Mouse (Mus musculus) effector memory CD4-positive, alpha-beta T cell, adult 7 months (primary cell): Measurements from ENCODE around the gene Inka2. TPM values are rescaled to one million over a fixed set of nuclear protein-coding genes. Genes with fewer than 3 reads are reported as not detected.

ENCODE experiments used
- polyA plus RNA-seq: library from polyadenylated mRNA; unstranded; fragments of 100-300 nt; shearing (Covaris generic); gene quantifications from one replicate; pipeline ENCODE4 v1.2.1, GENCODE M21; 2017

Inka2 gene
- 0.35 TPM for polyA plus RNA-seq

DNA sequence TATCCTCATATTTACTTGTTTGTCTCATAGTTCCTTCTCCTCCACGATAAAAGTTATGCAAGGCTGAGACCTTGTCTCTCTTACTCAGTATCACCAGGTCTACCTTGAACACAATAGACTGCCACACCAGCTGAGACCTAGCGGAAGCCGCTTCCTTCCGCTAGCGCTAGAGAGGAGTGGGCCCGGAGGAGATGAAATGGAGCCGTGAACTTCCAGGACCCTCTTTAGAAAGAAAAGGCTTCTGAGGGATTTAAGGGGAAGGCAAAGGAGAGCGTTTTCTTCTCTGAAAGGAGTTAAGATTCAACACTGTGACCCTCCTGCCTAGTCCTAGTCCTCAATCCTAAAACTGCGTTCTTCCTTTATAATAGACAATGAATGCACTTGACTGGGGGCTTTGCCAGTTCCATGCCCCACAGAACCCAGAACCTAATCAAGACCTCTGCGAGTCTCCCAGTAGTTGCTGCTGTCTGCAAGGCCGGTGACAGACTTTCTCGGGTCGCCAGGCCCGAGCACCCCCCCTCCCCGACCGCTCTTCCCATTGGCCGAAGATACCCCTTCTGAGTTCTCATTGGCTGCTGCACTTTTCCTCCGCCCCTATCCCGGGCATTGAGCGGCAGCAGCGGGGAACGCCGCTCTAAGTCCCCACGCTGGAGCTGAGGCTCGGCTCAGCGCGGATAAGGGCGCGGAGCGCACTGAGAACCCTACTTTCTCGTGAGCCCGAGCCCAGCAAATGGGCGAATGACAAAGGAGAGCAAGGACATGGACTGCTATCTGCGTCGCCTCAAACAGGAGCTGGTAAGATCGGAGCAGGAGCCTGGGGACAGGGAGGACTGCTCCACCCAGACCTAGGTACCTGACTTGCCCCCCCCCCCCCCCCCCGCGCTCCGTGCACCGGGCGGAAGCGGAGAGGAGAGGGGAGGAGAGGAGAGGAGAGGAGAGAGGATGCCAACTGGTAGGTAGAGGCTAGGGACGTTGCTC lies at the start of gene Inka2:
Inka2 (plus strand) TSS at position 569 of the 978 bp plus-strand sequence.

DNA sequence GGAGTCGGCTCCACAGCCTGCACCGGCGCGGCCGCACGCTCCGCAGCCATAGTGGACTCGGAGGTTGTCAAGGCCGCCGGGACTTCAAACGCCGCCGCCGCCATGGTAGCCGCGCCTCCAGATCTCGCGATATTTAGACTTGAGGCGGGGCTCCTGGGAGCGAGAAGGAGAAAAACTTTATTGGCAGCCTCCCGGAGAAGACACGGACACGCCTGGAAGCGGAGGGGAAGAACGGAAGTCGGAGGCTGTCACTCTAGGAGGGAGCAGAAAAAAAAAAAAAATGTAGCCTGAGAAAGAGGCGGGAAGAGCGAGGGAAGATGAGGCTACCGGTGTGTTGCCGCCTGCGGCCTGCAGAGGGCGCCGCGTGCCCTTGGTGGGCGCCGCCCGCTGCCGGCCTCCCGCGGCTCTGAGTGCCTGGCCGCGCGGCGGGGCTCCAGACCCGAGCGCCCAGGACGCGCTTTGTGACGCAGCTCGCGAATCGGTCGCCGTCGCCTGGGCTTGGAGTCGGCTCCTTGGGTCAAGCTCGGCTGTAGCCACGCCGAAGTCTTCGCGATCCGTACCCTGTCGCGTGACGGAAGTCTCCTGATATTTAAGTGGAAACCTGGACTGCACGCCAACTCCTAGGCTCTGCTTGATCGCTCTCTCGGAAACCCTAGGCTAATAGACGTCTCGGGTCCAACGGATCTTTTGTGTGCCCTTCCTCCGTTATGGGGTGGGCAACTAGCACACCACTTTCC lies 16.9 kb upstream of the Inka2 start, which contains the start of gene Ddx20:
Ddx20 (minus strand) TSS at position 251 of the 737 bp plus-strand sequence.

Other genes starting within 250 kb of the Inka2 start
- gene Ddx20, start 17.0 kb upstream of the Inka2 start, polyA plus RNA-seq: 20.1 TPM
- gene Rap1a, start 96.7 kb downstream of the Inka2 start, polyA plus RNA-seq: 193 TPM
- not detected for gene Adora3, start 166.3 kb downstream of the Inka2 start, polyA plus RNA-seq
- gene Tmigd3, start 166.3 kb downstream of the Inka2 start, polyA plus RNA-seq: not detected
- gene I830077J02Rik, start 228.1 kb downstream of the Inka2 start, polyA plus RNA-seq: 1.2 TPM